Mouse (Mus musculus): Measurements from ENCODE around the gene Pcca. TPM values are rescaled to one million over a fixed set of nuclear protein-coding genes. Genes with fewer than 3 reads are reported as not detected.
"Not testable (repeated sequence)": the region's sequence is repeated elsewhere in the genome, so short reads cannot be mapped to it uniquely, and the experiment has no call there.

Gene Pcca
- total RNA-seq, 2 experiments from 2014 or later: 30.2 to 34.4 TPM

DNA sequence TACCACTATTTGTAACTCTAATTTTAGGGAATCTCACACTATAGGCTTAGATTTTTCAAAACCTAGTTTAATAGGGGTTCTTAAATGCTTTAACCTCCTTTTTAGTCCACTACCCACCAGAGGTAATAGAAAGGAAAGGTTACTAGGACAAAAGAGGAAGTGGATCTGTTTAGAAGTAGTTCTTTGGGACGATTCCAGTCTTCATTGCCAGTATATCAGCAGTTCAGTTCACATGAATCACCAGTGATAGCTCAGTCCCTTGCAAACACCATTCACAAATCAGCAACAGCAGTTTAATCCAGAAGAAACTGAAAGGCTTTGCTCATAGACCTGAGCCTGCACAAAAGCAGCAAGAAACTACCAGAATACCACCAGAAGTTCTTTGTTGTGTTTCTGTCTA is 14.8 kb downstream of the Pcca start:
- no peak for DNase-seq (ENCODE audit: low spot score in 2 of 2)
- intact Hi-C loops (cut with DNase I): loop anchor here (5.0 kb wide), 1 partner anchor 127 kb away; no protein-coding TSS in a partner anchor

GRCm38 (mm10) chr14:122552761-122553445 is 18.8 kb downstream of the Pcca start:
- intact Hi-C loops (cut with DNase I): no loop called here
- no peak for DNase-seq (ENCODE audit: low spot score in 2 of 2)

DNA sequence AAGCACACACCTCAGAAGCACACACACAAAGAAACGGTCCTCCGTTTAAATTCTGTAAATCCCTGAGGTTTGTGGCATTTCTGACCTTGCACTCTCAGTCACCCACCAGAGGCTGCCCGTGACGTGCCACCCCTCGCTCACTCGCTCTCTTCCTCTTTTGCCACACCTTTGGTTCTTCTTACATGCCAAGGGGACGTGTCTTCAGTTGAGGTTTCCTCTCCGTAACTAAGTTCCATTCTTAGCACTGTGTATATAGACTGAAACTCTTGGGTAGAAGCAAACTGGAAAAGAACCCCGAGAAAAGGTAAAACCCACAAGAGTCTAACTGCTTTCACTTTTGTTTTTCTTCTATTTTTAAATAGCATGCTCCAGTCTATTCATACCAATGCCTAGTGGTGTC is 23.2 kb downstream of the Pcca start:
- intact Hi-C loops (cut with DNase I): no loop called here
- DNase-seq (ENCODE audit: low spot score in 2 of 2): no peak

DNA sequence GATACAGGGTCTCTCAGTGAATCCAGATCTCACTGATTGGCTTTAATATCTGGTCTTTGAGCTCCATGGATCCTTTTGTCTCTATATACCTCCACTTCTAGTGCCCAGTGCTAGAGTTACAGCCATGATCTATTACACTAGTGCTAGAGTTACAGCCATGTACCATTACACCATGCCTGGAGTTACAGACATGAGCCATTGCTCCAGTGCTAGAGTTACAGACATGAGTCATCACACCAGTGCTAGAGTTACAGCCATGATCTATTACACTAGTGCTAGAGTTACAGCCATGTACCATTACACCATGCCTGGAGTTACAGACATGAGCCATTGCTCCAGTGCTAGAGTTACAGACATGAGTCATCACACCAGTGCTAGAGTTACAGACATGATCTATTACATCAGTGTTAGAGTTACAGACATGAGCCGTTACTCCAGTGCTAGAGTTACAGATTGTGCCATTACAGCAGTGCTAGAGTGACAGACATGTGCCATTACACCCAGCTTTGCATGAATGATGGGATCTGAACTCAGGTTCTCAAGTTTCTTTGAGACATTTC is 26.8 kb downstream of the Pcca start:
- intact Hi-C loops (cut with DNase I); DNase-seq (ENCODE audit: low spot score in 2 of 2): not testable (repeated sequence)

GRCm38 (mm10) chr14:122570862-122571261 is 36.7 kb downstream of the Pcca start:
- intact Hi-C loops (cut with DNase I): no loop called here
- DNase-seq (ENCODE audit: low spot score in 2 of 2): no peak

DNA sequence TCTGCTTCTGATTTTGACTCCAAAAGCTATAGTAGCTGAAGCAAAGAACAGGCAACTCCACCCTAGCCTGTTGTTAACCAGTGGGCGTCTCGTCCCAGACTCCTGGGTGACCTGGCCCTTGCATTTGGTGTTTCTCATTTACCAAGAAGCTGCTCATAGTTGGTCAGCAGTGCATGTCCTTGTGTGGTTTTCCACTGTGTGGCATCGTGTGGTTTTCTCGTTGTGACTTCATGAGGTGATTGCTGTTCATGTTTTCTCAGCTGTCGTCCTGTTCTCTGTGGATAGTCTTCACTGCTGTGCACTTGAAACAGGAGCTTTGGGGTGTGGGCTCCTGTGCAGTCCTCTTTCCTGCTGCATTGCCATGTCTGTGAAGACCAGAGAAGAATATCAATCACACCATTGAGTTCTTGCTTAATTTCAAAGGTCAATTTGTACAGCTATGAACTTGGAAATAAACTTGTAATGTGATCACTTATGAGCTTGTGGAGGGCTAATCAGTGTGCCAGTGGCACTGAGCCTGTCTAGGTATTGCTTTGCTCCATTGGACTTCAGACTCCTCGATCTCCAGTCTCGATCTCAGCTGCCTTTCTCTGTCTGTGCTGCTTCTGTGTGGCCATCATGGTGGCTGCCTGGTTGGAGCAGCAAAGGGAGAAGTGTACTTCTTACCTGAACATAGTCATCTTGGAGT is 40.1 kb downstream of the Pcca start:
- no peak for DNase-seq (ENCODE audit: low spot score in 2 of 2)
- intact Hi-C loops (cut with DNase I): no loop called here

GRCm38 (mm10) chr14:122577816-122578215 is 43.7 kb downstream of the Pcca start:
- intact Hi-C loops (cut with DNase I): no loop called here

DNA sequence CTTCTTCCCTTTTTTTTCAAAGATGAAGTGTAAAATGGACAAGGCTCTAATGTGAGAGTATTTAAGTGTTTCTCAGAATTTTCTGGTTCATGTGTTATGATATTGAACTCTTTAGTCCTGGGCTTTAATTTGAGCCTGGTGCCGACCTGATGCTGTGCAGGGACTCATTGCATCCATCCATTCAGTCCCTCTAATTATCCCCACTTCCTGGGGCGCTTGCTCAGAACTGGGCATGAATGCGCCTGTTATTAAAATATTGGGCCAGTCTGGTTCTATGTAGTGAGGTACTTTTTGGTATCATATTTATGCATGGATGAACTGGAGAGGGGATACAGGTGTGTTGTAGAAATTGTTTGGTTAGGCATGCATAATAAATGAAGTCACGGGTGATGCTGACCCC is 47.9 kb downstream of the Pcca start:
- intact Hi-C loops (cut with DNase I): no loop called here
- no peak for DNase-seq (ENCODE audit: low spot score in 2 of 2)

More at GRCm38 (mm10) chr14:122577816-122578215, 43.7 kb downstream of the Pcca start:
- no peak for DNase-seq (ENCODE audit: low spot score in 2 of 2)

DNA sequence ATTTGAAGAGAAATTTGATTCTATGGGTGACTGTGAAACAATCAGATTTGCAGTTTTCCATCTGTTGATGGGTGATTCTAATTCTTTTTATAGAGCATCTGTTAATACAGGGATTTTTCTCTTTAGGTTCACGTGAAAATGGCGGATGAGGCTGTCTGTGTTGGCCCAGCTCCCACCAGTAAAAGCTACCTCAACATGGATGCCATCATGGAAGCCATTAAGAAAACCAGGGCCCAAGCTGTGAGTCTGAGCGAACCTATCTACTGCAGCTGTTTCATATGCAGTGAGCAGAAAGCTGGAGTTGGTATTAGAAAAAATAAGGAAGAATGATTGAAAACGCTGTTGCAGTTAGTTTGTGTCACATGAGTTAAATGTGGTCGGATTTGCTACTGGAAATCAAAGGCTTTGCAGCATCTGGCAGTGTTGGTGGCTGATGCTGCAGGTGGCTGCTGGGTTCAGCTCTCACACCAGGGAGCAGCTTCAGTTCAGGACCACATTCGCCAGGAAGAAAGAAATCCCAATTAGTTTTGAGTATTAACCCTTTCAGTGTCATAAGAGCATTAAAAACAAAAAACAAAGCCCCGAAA is 48.5 kb downstream of the Pcca start:
- intact Hi-C loops (cut with DNase I): no loop called here
- no peak for DNase-seq (ENCODE audit: low spot score in 2 of 2)

- intact Hi-C loops (cut with DNase I); DNase-seq (ENCODE audit: low spot score in 2 of 2): not testable (repeated sequence)
Observed at GRCm38 (mm10) chr14:122584087-122584486, 50.0 kb downstream of the Pcca start.

- no peak for DNase-seq (ENCODE audit: low spot score in 2 of 2)
- intact Hi-C loops (cut with DNase I): no loop called here
Observed at GRCm38 (mm10) chr14:122586942-122587341, 52.8 kb downstream of the Pcca start.

- intact Hi-C loops (cut with DNase I): no loop called here
Observed at GRCm38 (mm10) chr14:122597534-122597933, 63.4 kb downstream of the Pcca start.

GRCm38 (mm10) chr14:122598802-122599201 is 64.7 kb downstream of the Pcca start:
- DNase-seq (ENCODE audit: low spot score in 2 of 2): no peak
- intact Hi-C loops (cut with DNase I): no loop called here

More at GRCm38 (mm10) chr14:122597534-122597933, 63.4 kb downstream of the Pcca start:
- DNase-seq (ENCODE audit: low spot score in 2 of 2): no peak

DNA sequence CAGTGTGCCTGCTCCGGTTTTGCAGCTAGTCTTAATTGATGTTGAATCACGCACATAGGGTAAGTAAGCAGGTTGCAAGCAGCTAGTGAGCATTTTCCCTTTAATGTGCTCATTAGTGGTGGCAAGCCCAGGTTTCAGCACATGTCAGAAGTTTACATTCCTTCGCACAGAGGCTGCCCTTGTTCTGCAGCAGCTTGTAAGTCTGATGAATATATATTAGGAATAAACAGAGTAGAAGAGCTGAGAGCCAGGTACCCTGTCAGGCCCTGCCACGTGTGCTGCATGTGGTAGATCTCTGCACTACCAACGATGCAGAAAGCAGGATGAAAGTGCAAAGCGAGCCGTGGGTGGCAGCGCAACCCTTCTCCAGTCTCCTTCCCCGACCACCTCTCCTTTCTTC is 65.7 kb downstream of the Pcca start:
- no peak for DNase-seq (ENCODE audit: low spot score in 2 of 2)
- intact Hi-C loops (cut with DNase I): no loop called here

- no peak for DNase-seq (ENCODE audit: low spot score in 2 of 2)
- intact Hi-C loops (cut with DNase I): no loop called here
Observed at GRCm38 (mm10) chr14:122602701-122603100, 68.6 kb downstream of the Pcca start.

GRCm38 (mm10) chr14:122606499-122606898 is 72.4 kb downstream of the Pcca start:
- DNase-seq (ENCODE audit: low spot score in 2 of 2): no peak
- intact Hi-C loops (cut with DNase I): no loop called here

- no peak for DNase-seq (ENCODE audit: low spot score in 2 of 2)
- intact Hi-C loops (cut with DNase I): no loop called here
Observed at GRCm38 (mm10) chr14:122607456-122607855, 73.3 kb downstream of the Pcca start.

DNA sequence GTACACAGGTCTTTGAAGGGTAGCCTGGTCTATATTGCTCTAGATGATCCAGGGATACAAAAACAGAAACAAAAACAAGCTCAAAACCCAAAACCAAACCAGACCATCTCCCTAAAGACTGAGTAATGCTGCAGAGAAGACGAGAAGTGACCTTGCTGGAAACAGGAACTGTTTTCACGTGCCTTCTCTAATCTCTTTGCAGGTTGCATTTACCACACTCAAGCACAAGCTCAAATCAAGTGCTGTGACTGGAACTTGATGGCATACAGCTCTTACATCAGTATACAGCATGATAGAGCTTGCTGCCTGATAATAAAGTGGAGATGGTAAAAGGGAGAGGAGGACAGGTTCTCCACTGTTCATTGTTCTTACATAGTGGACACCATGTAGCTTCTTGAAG is 74.2 kb downstream of the Pcca start:
- intact Hi-C loops (cut with DNase I): no loop called here
- no peak for DNase-seq (ENCODE audit: low spot score in 2 of 2)

DNA sequence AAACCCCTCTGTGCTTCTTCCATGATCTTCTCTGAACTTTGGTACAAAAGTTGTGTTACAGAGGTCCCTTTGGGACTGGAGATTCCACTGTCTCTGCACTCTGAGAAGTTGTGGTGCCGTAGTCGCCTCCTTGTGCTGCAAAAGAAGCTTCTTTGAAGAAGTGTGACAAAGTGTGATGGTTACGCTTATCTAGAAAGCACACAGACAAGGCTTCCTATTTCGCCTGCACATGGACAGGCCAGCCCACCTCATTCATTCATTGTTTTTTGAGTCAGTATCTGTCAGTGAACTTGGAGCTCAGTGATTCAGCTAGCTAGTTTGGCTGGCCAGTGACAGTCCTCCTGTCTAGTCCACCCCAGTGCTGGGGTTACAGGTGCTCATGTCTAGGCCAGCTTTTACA is 76.9 kb downstream of the Pcca start:
- intact Hi-C loops (cut with DNase I): no loop called here
- DNase-seq (ENCODE audit: low spot score in 2 of 2): no peak

- intact Hi-C loops (cut with DNase I): no loop called here
Observed at GRCm38 (mm10) chr14:122612317-122612716, 78.2 kb downstream of the Pcca start.

More at GRCm38 (mm10) chr14:122612317-122612716, 78.2 kb downstream of the Pcca start:
- no peak for DNase-seq (ENCODE audit: low spot score in 2 of 2)

All from left cerebral cortex, postnatal 14 days (tissue).